14 mouse cellular contexts compared by ENCODE assay signal in the genomic region with DNA sequence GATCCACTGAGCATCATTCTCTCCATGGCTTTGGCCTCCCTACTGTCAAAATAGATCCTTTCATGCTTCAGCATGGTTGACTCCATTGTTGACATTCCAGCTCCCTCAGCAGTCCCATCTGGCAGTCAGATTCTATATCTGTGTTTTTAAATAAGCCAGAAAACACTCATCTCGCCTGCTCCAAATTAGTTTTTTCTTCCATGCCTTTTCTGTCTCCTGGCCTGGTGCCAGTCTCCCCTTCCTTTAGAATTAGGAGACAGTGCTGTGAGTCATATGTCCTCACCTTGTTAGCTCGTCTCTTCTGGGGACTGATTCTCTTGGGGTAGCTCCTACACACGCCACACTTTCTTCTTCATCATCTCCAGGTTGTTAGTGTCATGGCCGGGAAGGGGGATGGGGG.
A peak's percentile ranks its signal among the peaks of the same experiment; 100 is the strongest.
DNase-seq lines count a peak whose midpoint lies in the region; ATAC-seq and TF ChIP-seq lines count a peak whose summit lies in the region.
"Had no signal": no experiment of that assay in that cellular context is flagged by ENCODE, and none has a peak within 500 bp of the region (broad histone marks: within the 10 kb centered on the region; RNA-seq: fewer than 3 reads in every experiment).

No protein-coding gene starts in this region.

- intact Hi-C loops in left cerebral cortex, postnatal 4 days (cut with DNase I) = no loop called here

- no peak overlapping the region for H3K4me3 ChIP-seq in layer of hippocampus, adult 2 months
- H3K4me3 ChIP-seq: erythroblast, embryonic 14.5 days; myocyte had no signal

- no peak for TF ChIP-seq CTCF in layer of hippocampus, adult 2 months (conservative IDR thresholded peaks at IDR 0.05)

- DNase-seq in cerebellum, postnatal 10 days = peak; percentile 66
- no peak for DNase-seq in cerebellum, adult 11 months
- DNase-seq in layer of hippocampus, adult 2 months (ENCODE audit: low spot score in 2 of 2) = peak; percentile 32 to 38
- DNase-seq in layer of hippocampus, adult 9-10 months (ENCODE audit: low spot score) = no peak
- DNase-seq in ZHBTc4 (ENCODE audit: low read depth, low spot score) = peak; percentile 18
- peak; percentile 53 for DNase-seq in left cerebral cortex, postnatal 4 days
- DNase-seq in thymus, postnatal 4 days = no peak
- DNase-seq: adrenal gland, postnatal 10 days; cerebellum, adult 9-10 months; spleen, adult 18-20 months had no signal

- no peak overlapping the region for H3K27ac ChIP-seq in layer of hippocampus, adult 2 months
- H3K27ac ChIP-seq: macrophage had no signal

- no peak for ATAC-seq in erythroid progenitor cell, adult 5-6 weeks (replicated peaks; ENCODE audit: low FRiP score, poor library complexity, severe bottlenecking)

Comparison
In these comparisons a context has a peak if more than half of its experiments do, and no peak if none do; other contexts are left out.
1. DNase-seq: peak in cerebellum, postnatal 10 days (2 of 2), layer of hippocampus, adult 2 months (2 of 2), ZHBTc4 (single experiment) and left cerebral cortex, postnatal 4 days (single experiment); none in cerebellum, adult 11 months (single experiment), layer of hippocampus, adult 9-10 months (single experiment) and thymus, postnatal 4 days (single experiment).